Mouse (Mus musculus): ENCODE results near the gene BC030867. TPM values are rescaled to one million over a fixed set of nuclear protein-coding genes. Genes with fewer than 3 reads are reported as not detected.

BC030867 gene
- polyA plus RNA-seq, 1 experiment from 2014 or later = 18.7 TPM

- Histone ChIP-seq H3K4me2 (ENCODE audit: low read depth, low read length) (no peak overlapping the region), H3K27me3 (ENCODE audit: control insufficient read depth, insufficient read depth, low read depth, low read length) (no peaks in the 10 kb centered on the region), H3K27ac (ENCODE audit: low read length) (no peak overlapping the region), H3K9ac (ENCODE audit: low read length) (no peak overlapping the region), H3K4me1 (replicated peaks; ENCODE audit: control insufficient read depth, insufficient read depth, low read length) (0 out of 2 replicates have a peak, but pooled peaks cover 5% of the 10 kb centered on the region), H3K4me3 (ENCODE audit: low read length) (no peak overlapping the region), H3K9me3 (ENCODE audit: control insufficient read depth, low read length) (no peaks in the 10 kb centered on the region), H3K36me3 (ENCODE audit: control insufficient read depth, insufficient read depth, low read length) (peaks cover 20% of the 10 kb centered on the region)
- ATAC-seq (ENCODE audit: low read depth) = no peak
- WGBS = 90% methylated on average over 3 of the region's 3 CpGs
Observed at GRCm38 (mm10) chr11:102258521-102258920, 9.8 kb downstream of the BC030867 start.

- H3K9me3 ChIP-seq (ENCODE audit: control insufficient read depth, low read length) = no peaks in the 10 kb centered on the region
- peaks cover 17% of the 10 kb centered on the region for H3K36me3 ChIP-seq (ENCODE audit: control insufficient read depth, insufficient read depth, low read length)
- H3K4me3 ChIP-seq (ENCODE audit: low read length) = no peak overlapping the region
- no peak overlapping the region for H3K9ac ChIP-seq (ENCODE audit: low read length)
- no peak overlapping the region for H3K27ac ChIP-seq (ENCODE audit: low read length)
- WGBS = 92% methylated on average over 7 of the region's 7 CpGs
- 0 out of 2 replicates have a peak, but pooled peaks cover 5% of the 10 kb centered on the region for H3K4me1 ChIP-seq (replicated peaks; ENCODE audit: control insufficient read depth, insufficient read depth, low read length)
- ATAC-seq (ENCODE audit: low read depth) = no peak
- no peak overlapping the region for H3K4me2 ChIP-seq (ENCODE audit: low read depth, low read length)
- no peaks in the 10 kb centered on the region for H3K27me3 ChIP-seq (ENCODE audit: control insufficient read depth, insufficient read depth, low read depth, low read length)
Observed at GRCm38 (mm10) chr11:102263211-102263610, 14.5 kb downstream of the BC030867 start.

- no peak for ATAC-seq (ENCODE audit: low read depth)
- peaks cover 7% of the 10 kb centered on the region; the same call in 1 of the 2 replicates for H3K36me3 ChIP-seq (ENCODE audit: control insufficient read depth, insufficient read depth, low read length)
- no peak overlapping the region for H3K4me2 ChIP-seq (ENCODE audit: low read depth, low read length)
- no peaks in the 10 kb centered on the region for H3K9me3 ChIP-seq (ENCODE audit: control insufficient read depth, low read length)
- H3K9ac ChIP-seq (ENCODE audit: low read length) = no peak overlapping the region
- no peak overlapping the region for H3K4me3 ChIP-seq (ENCODE audit: low read length)
- no peak overlapping the region for H3K27ac ChIP-seq (ENCODE audit: low read length)
- 0 out of 2 replicates have a peak, but pooled peaks cover 5% of the 10 kb centered on the region for H3K4me1 ChIP-seq (replicated peaks; ENCODE audit: control insufficient read depth, insufficient read depth, low read length)
- no peaks in the 10 kb centered on the region for H3K27me3 ChIP-seq (ENCODE audit: control insufficient read depth, insufficient read depth, low read depth, low read length)
- 63% methylated on average over 14 of the region's 14 CpGs for WGBS
Observed at GRCm38 (mm10) chr11:102265816-102266215, 17.1 kb downstream of the BC030867 start.

- WGBS = 79% methylated on average over 8 of the region's 8 CpGs
- ATAC-seq (ENCODE audit: low read depth) = 0 out of 2 replicates have a peak, but pooled peaks have one; percentile 4
- H3K4me2 ChIP-seq (ENCODE audit: low read depth, low read length) = no peak overlapping the region
Observed at GRCm38 (mm10) chr11:102266631-102267355, 18.1 kb downstream of the BC030867 start.

GRCm38 (mm10) chr11:102267480-102267879 lies 18.8 kb downstream of the BC030867 start:
- WGBS = 4% methylated on average over 11 of the region's 11 CpGs
- peak; percentile 78 for ATAC-seq (ENCODE audit: low read depth)
- H3K4me1 ChIP-seq (replicated peaks; ENCODE audit: control insufficient read depth, insufficient read depth, low read length) = 0 out of 2 replicates have a peak, but pooled peaks cover 5% of the 10 kb centered on the region
- no peak overlapping the region for H3K4me3 ChIP-seq (ENCODE audit: low read length)
- H3K4me2 ChIP-seq (ENCODE audit: low read depth, low read length) = no peak overlapping the region
- H3K27me3 ChIP-seq (ENCODE audit: control insufficient read depth, insufficient read depth, low read depth, low read length) = no peaks in the 10 kb centered on the region
- peaks cover 4% of the 10 kb centered on the region; the same call in 1 of the 2 replicates for H3K36me3 ChIP-seq (ENCODE audit: control insufficient read depth, insufficient read depth, low read length)
- no peak overlapping the region for H3K9ac ChIP-seq (ENCODE audit: low read length)
- H3K9me3 ChIP-seq (ENCODE audit: control insufficient read depth, low read length) = no peaks in the 10 kb centered on the region
- H3K27ac ChIP-seq (ENCODE audit: low read length) = no peak overlapping the region

More at GRCm38 (mm10) chr11:102266631-102267355, 18.1 kb downstream of the BC030867 start:
- Histone ChIP-seq H3K27ac (ENCODE audit: low read length) (no peak overlapping the region), H3K9me3 (ENCODE audit: control insufficient read depth, low read length) (no peaks in the 10 kb centered on the region), H3K9ac (ENCODE audit: low read length) (no peak overlapping the region), H3K36me3 (ENCODE audit: control insufficient read depth, insufficient read depth, low read length) (peaks cover 7% of the 10 kb centered on the region; the same call in 1 of the 2 replicates), H3K4me1 (replicated peaks; ENCODE audit: control insufficient read depth, insufficient read depth, low read length) (0 out of 2 replicates have a peak, but pooled peaks cover 5% of the 10 kb centered on the region), H3K4me3 (ENCODE audit: low read length) (no peak overlapping the region), H3K27me3 (ENCODE audit: control insufficient read depth, insufficient read depth, low read depth, low read length) (no peaks in the 10 kb centered on the region)

GRCm38 (mm10) chr11:102268520-102269244 lies 20.0 kb downstream of the BC030867 start, which contains the start of gene Asb16:
Gene Asb16, plus strand, starts transcription at chr11:102268743.
- WGBS = 84% methylated on average over 12 of the region's 12 CpGs
- Histone ChIP-seq H3K27ac (ENCODE audit: low read length) (no peak within 1 kb of the TSS), H3K36me3 (ENCODE audit: control insufficient read depth, insufficient read depth, low read length) (0 out of 2 replicates have a peak, but pooled peaks cover 4% of the 10 kb centered on the region), H3K4me3 (ENCODE audit: low read length) (no peak within 1 kb of the TSS), H3K9ac (ENCODE audit: low read length) (no peak within 1 kb of the TSS), H3K4me1 (replicated peaks; ENCODE audit: control insufficient read depth, insufficient read depth, low read length) (0 out of 2 replicates have a peak, but pooled peaks cover 5% of the 10 kb centered on the region), H3K9me3 (ENCODE audit: control insufficient read depth, low read length) (no peaks in the 10 kb centered on the region), H3K4me2 (ENCODE audit: low read depth, low read length) (no peak within 1 kb of the TSS), H3K27me3 (ENCODE audit: control insufficient read depth, insufficient read depth, low read depth, low read length) (no peaks in the 10 kb centered on the region)
- ATAC-seq (ENCODE audit: low read depth) = no peak

- peaks cover 9% of the 10 kb centered on the region; the same call in 1 of the 2 replicates for H3K4me1 ChIP-seq (replicated peaks; ENCODE audit: control insufficient read depth, insufficient read depth, low read length)
- no peaks in the 10 kb centered on the region for H3K36me3 ChIP-seq (ENCODE audit: control insufficient read depth, insufficient read depth, low read length)
- H3K9ac ChIP-seq (ENCODE audit: low read length) = peak overlapping the region; percentile 70
- H3K4me3 ChIP-seq (ENCODE audit: low read length) = peak overlapping the region; percentile 48
- peak overlapping the region; percentile 77 for H3K4me2 ChIP-seq (ENCODE audit: low read depth, low read length)
- H3K27me3 ChIP-seq (ENCODE audit: control insufficient read depth, insufficient read depth, low read depth, low read length) = no peaks in the 10 kb centered on the region; the same call in 1 of the 2 replicates
- H3K27ac ChIP-seq (ENCODE audit: low read length) = no peak overlapping the region
- H3K9me3 ChIP-seq (ENCODE audit: control insufficient read depth, low read length) = no peaks in the 10 kb centered on the region
- under 1% methylated on average over 33 of the region's 33 CpGs for WGBS
- ATAC-seq (ENCODE audit: low read depth) = peak; percentile 78
Observed at GRCm38 (mm10) chr11:102276411-102276915, 27.8 kb downstream of the BC030867 start.

GRCm38 (mm10) chr11:102277754-102278153 lies 29.1 kb downstream of the BC030867 start:
- ATAC-seq (ENCODE audit: low read depth) = no peak
- Histone ChIP-seq H3K9ac (ENCODE audit: low read length) (no peak overlapping the region), H3K36me3 (ENCODE audit: control insufficient read depth, insufficient read depth, low read length) (no peaks in the 10 kb centered on the region), H3K4me3 (ENCODE audit: low read length) (no peak overlapping the region), H3K4me1 (replicated peaks; ENCODE audit: control insufficient read depth, insufficient read depth, low read length) (peaks cover 9% of the 10 kb centered on the region; the same call in 1 of the 2 replicates), H3K27ac (ENCODE audit: low read length) (no peak overlapping the region), H3K9me3 (ENCODE audit: control insufficient read depth, low read length) (no peaks in the 10 kb centered on the region), H3K4me2 (ENCODE audit: low read depth, low read length) (no peak overlapping the region), H3K27me3 (ENCODE audit: control insufficient read depth, insufficient read depth, low read depth, low read length) (no peaks in the 10 kb centered on the region; the same call in 1 of the 2 replicates)
- WGBS = 72% methylated on average over 9 of the region's 12 CpGs

GRCm38 (mm10) chr11:102279595-102279994 lies 30.9 kb downstream of the BC030867 start:
- no peaks in the 10 kb centered on the region; the same call in 1 of the 2 replicates for H3K27me3 ChIP-seq (ENCODE audit: control insufficient read depth, insufficient read depth, low read depth, low read length)
- 86% methylated on average over 3 of the region's 3 CpGs for WGBS
- H3K36me3 ChIP-seq (ENCODE audit: control insufficient read depth, insufficient read depth, low read length) = no peaks in the 10 kb centered on the region
- no peaks in the 10 kb centered on the region for H3K9me3 ChIP-seq (ENCODE audit: control insufficient read depth, low read length)
- no peak overlapping the region for H3K4me2 ChIP-seq (ENCODE audit: low read depth, low read length)
- no peak overlapping the region for H3K9ac ChIP-seq (ENCODE audit: low read length)
- no peak overlapping the region for H3K4me3 ChIP-seq (ENCODE audit: low read length)
- ATAC-seq (ENCODE audit: low read depth) = no peak
- H3K27ac ChIP-seq (ENCODE audit: low read length) = no peak overlapping the region
- H3K4me1 ChIP-seq (replicated peaks; ENCODE audit: control insufficient read depth, insufficient read depth, low read length) = peaks cover 11% of the 10 kb centered on the region; the same call in 1 of the 2 replicates
